Mouse (Mus musculus) cerebellum, postnatal 14 days (tissue): Measurements from ENCODE around the gene Ints6l.
"Not testable (repeated sequence)": the region's sequence is repeated elsewhere in the genome, so short reads cannot be mapped to it uniquely, and the experiment has no call there.

ENCODE experiments used
- DNase-seq, 2 experiments: peaks; one replicate each; pipeline ENCODE4 v3.0.0; 2021; ENCODE audit warnings: mixed read lengths in 2 of 2

The Ints6l gene

GRCm38 (mm10) chrX:56454671-56455371, at the start of gene Ints6l:
Ints6l (plus strand) TSS chrX:56454857.
- peak; percentile 74 for DNase-seq

- DNase-seq, result no peak
Measured at GRCm38 (mm10) chrX:56405482-56405881, 49.2 kb upstream of the Ints6l start.

- DNase-seq, result no peak
Measured at GRCm38 (mm10) chrX:56406128-56406527, 48.5 kb upstream of the Ints6l start.

GRCm38 (mm10) chrX:56416277-56416676, 38.4 kb upstream of the Ints6l start:
- DNase-seq, result no peak

GRCm38 (mm10) chrX:56417541-56417940, 37.1 kb upstream of the Ints6l start:
- DNase-seq, result peak in 1 of 2 experiments; percentile 9

GRCm38 (mm10) chrX:56430601-56431000, 24.1 kb upstream of the Ints6l start:
- DNase-seq, result peak in 1 of 2 experiments; percentile 15

GRCm38 (mm10) chrX:56435758-56436283, 18.8 kb upstream of the Ints6l start:
- no peak for DNase-seq

GRCm38 (mm10) chrX:56446487-56447428, 7.9 kb upstream of the Ints6l start:
- no peak for DNase-seq

GRCm38 (mm10) chrX:56447524-56448015, 7.1 kb upstream of the Ints6l start, which contains the start of gene Gm2174:
Gm2174 (plus strand) TSS chrX:56447965.
- DNase-seq, result no peak

- DNase-seq, result peak; percentile 89 to 90
Measured at GRCm38 (mm10) chrX:56455372-56456246, 952 bp downstream of the Ints6l start.

- peak; percentile 12 to 22 for DNase-seq
Measured at GRCm38 (mm10) chrX:56456379-56456778, 1.7 kb downstream of the Ints6l start.

GRCm38 (mm10) chrX:56462020-56462933, 7.6 kb downstream of the Ints6l start:
- DNase-seq, result no peak

- no peak for DNase-seq
Measured at GRCm38 (mm10) chrX:56464906-56465305, 10.2 kb downstream of the Ints6l start.

GRCm38 (mm10) chrX:56467688-56468087, 13.0 kb downstream of the Ints6l start:
- no peak for DNase-seq

- no peak for DNase-seq
Measured at GRCm38 (mm10) chrX:56468422-56468821, 13.8 kb downstream of the Ints6l start.

GRCm38 (mm10) chrX:56474035-56474434, 19.4 kb downstream of the Ints6l start:
- DNase-seq, result no peak

GRCm38 (mm10) chrX:56477553-56477952, 22.9 kb downstream of the Ints6l start:
- no peak for DNase-seq

- DNase-seq, result no peak
Measured at GRCm38 (mm10) chrX:56481906-56482305, 27.2 kb downstream of the Ints6l start.

- DNase-seq, result peak; percentile 84 to 91
Measured at GRCm38 (mm10) chrX:56489758-56490157, 35.1 kb downstream of the Ints6l start.

GRCm38 (mm10) chrX:56497241-56497640, 42.6 kb downstream of the Ints6l start:
- DNase-seq, result peak; percentile 14 to 16

- not testable (repeated sequence) for DNase-seq
Measured at GRCm38 (mm10) chrX:56524442-56524841, 69.8 kb downstream of the Ints6l start, which contains the start of gene Gm10477. Gm10477 (plus strand) TSS chrX:56524742.
